Mouse (Mus musculus) forebrain, embryonic 12.5 days (tissue): ENCODE measurements around the gene Chaf1b. TPM values are rescaled to one million over a fixed set of nuclear protein-coding genes. Genes with fewer than 3 reads are reported as not detected.

ENCODE experiments used
- ATAC-seq: fragments of 200-750 bp; cut with Nextera tagmentation; 2 replicates; pipeline ENCODE4 v1.8.0; 2017; ENCODE audit warnings: moderate TSS enrichment; ENCODE audit not compliant: low FRiP score
- H3K27ac ChIP-seq: fragments of 300-500 bp; sonication (generic); 2 replicates; pipeline ENCODE4 v1.5.1; 2016; ENCODE audit warnings: mild to moderate bottlenecking
- H3K27me3 ChIP-seq: fragments of 300-500 bp; sonication (generic); 2 replicates; pipeline ENCODE4 v1.6.1; 2016; ENCODE audit warnings: mild to moderate bottlenecking
- H3K36me3 ChIP-seq: fragments of 300-500 bp; sonication (generic); replicated peaks from 2 replicates; pipeline ENCODE4 v1.6.1; 2016; ENCODE audit warnings: mild to moderate bottlenecking
- H3K4me1 ChIP-seq: fragments of 300-500 bp; sonication (generic); 2 replicates; pipeline ENCODE4 v1.6.1; 2016
- H3K4me2 ChIP-seq: fragments of 300-500 bp; sonication (generic); 2 replicates; pipeline ENCODE4 v1.6.1; 2016; ENCODE audit warnings: mild to moderate bottlenecking, moderate library complexity
- H3K4me3 ChIP-seq: fragments of 300-500 bp; sonication (generic); replicated peaks from 2 replicates; pipeline ENCODE4 v1.5.1; 2016; ENCODE audit warnings: mild to moderate bottlenecking
- H3K9ac ChIP-seq: fragments of 300-500 bp; sonication (generic); 2 replicates; pipeline ENCODE4 v1.6.1; 2016; ENCODE audit warnings: mild to moderate bottlenecking
- H3K9me3 ChIP-seq: fragments of 300-500 bp; sonication (generic); 2 replicates; pipeline ENCODE4 v1.6.1; 2016
- WGBS: fragments of 180-500 bp; shearing (Covaris S2); methylation state at CpG from one replicate; pipeline ENCODE4 v1.1.7; 2016; 5-methylcytosine and 5-hydroxymethylcytosine counted together
- polyA plus RNA-seq: library from polyadenylated mRNA; unstranded; fragments of >200 nt; fragmentation: Nextera tagmentation; extraction: Ambion mirVana; gene quantifications from 2 replicates; pipeline ENCODE4 v1.2.1, GENCODE M21; 2016

The Chaf1b gene
- polyA plus RNA-seq, 1 experiment from 2014 or later: 93.4 TPM

GRCm38 (mm10) chr16:93938400-93938846, 54.7 kb downstream of the Chaf1b start:
- Histone ChIP-seq H3K4me1 (0 out of 2 replicates have a peak, but pooled peaks cover 5% of the 10 kb centered on the region), H3K36me3 (no peaks in the 10 kb centered on the region), H3K9me3 (no peaks in the 10 kb centered on the region), H3K9ac (no peak overlapping the region), H3K27ac (no peak overlapping the region), H3K4me2 (peak overlapping the region; percentile 50), H3K27me3 (peaks cover 41% of the 10 kb centered on the region), H3K4me3 (peak overlapping the region; percentile 19; the same call in 1 of the 2 replicates)
- WGBS: 13% methylated on average over 16 of the region's 16 CpGs
- no peak for ATAC-seq

DNA sequence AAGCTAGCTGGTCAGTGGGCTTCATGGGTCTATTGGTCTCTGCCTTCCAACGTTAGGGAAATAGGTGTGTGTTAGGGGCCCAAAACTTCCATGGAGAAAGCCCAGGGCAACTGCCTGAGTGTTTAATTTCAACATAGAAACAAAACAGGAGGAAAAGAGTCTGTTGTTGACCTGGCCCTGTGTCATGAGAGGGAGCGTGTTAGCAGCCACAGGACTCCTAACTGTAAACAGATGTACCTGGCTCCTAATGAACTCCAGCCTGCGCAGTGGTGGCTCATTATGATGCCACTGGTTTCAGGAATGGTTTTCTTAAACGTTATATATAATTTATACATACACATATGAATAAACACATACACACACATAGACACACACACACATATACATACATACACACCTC, 56.3 kb downstream of the Chaf1b start:
- WGBS: 85% methylated on average over 4 of the region's 4 CpGs
- no peak overlapping the region for H3K4me2 ChIP-seq
- H3K36me3 ChIP-seq: no peaks in the 10 kb centered on the region
- H3K9ac ChIP-seq: no peak overlapping the region
- no peak overlapping the region for H3K27ac ChIP-seq
- no peaks in the 10 kb centered on the region for H3K9me3 ChIP-seq
- 0 out of 2 replicates have a peak, but pooled peaks cover 2% of the 10 kb centered on the region for H3K4me1 ChIP-seq
- H3K27me3 ChIP-seq: peaks cover 36% of the 10 kb centered on the region
- H3K4me3 ChIP-seq: no peak overlapping the region
- ATAC-seq: no peak

- WGBS: 75% methylated on average over 10 of the region's 10 CpGs
- Histone ChIP-seq H3K9me3 (no peaks in the 10 kb centered on the region), H3K36me3 (no peaks in the 10 kb centered on the region), H3K9ac (no peak overlapping the region), H3K4me2 (no peak overlapping the region), H3K4me1 (0 out of 2 replicates have a peak, but pooled peaks cover 2% of the 10 kb centered on the region), H3K27me3 (peaks cover 22% of the 10 kb centered on the region), H3K27ac (no peak overlapping the region), H3K4me3 (no peak overlapping the region)
- no peak for ATAC-seq
Measured at GRCm38 (mm10) chr16:93941781-93942567, 58.3 kb downstream of the Chaf1b start.

GRCm38 (mm10) chr16:93942796-93943502, 59.2 kb downstream of the Chaf1b start:
- H3K27me3 ChIP-seq: peaks cover 16% of the 10 kb centered on the region
- no peak overlapping the region for H3K4me3 ChIP-seq
- H3K4me2 ChIP-seq: no peak overlapping the region
- no peaks in the 10 kb centered on the region for H3K36me3 ChIP-seq
- no peak overlapping the region for H3K27ac ChIP-seq
- H3K4me1 ChIP-seq: 0 out of 2 replicates have a peak, but pooled peaks cover 2% of the 10 kb centered on the region
- H3K9ac ChIP-seq: no peak overlapping the region
- ATAC-seq: no peak
- 93% methylated on average over 10 of the region's 10 CpGs for WGBS
- H3K9me3 ChIP-seq: no peaks in the 10 kb centered on the region

- no peak overlapping the region for H3K4me2 ChIP-seq
- no peaks in the 10 kb centered on the region for H3K4me1 ChIP-seq
- no peaks in the 10 kb centered on the region for H3K36me3 ChIP-seq
- 93% methylated on average over 6 of the region's 6 CpGs for WGBS
- no peak overlapping the region for H3K9ac ChIP-seq
- H3K9me3 ChIP-seq: no peaks in the 10 kb centered on the region
- peaks cover 17% of the 10 kb centered on the region for H3K27me3 ChIP-seq
- no peak overlapping the region for H3K27ac ChIP-seq
- no peak overlapping the region for H3K4me3 ChIP-seq
- ATAC-seq: no peak
Measured at GRCm38 (mm10) chr16:93944301-93944700, 60.6 kb downstream of the Chaf1b start.

- no peak overlapping the region for H3K4me3 ChIP-seq
- no peak overlapping the region for H3K4me2 ChIP-seq
- H3K27ac ChIP-seq: no peak overlapping the region
- no peak for ATAC-seq
- 85% methylated on average over 4 of the region's 4 CpGs for WGBS
- no peak overlapping the region for H3K9ac ChIP-seq
- H3K27me3 ChIP-seq: peaks cover 21% of the 10 kb centered on the region
- no peaks in the 10 kb centered on the region for H3K4me1 ChIP-seq
- no peaks in the 10 kb centered on the region for H3K36me3 ChIP-seq
- no peaks in the 10 kb centered on the region for H3K9me3 ChIP-seq
Measured at GRCm38 (mm10) chr16:93947396-93947795, 63.7 kb downstream of the Chaf1b start.

Other genes with a start within 250 kb of the Chaf1b start
- gene Cbr3, start 200.7 kb upstream of the Chaf1b start, polyA plus RNA-seq: 0.33 and 0.45 TPM in 2 replicates
- gene Dop1b, start 172.0 kb upstream of the Chaf1b start, polyA plus RNA-seq: 19.2 and 19.6 TPM in 2 replicates
- gene Morc3, start 51.8 kb upstream of the Chaf1b start, polyA plus RNA-seq: 33.6 and 34.6 TPM in 2 replicates
- not detected in 2 replicates for gene Cldn14, start 124.9 kb downstream of the Chaf1b start, polyA plus RNA-seq
- 1.1 and 1.8 TPM in 2 replicates for gene Sim2, start 201.0 kb downstream of the Chaf1b start, polyA plus RNA-seq